Mouse (Mus musculus) cerebellum, adult 11-12 months (tissue): ENCODE results near the gene Dcp1a.
A peak's percentile ranks its signal among the peaks of the same experiment; 100 is the strongest.
"Not testable (repeated sequence)": the region's sequence is repeated elsewhere in the genome, so short reads cannot be mapped to it uniquely, and the experiment has no call there.

Experiments used
- DNase-seq: peaks from one replicate; pipeline ENCODE4 v3.0.0; 2022

The Dcp1a gene

GRCm38 (mm10) chr14:30523356-30523755, 44.0 kb downstream of the Dcp1a start:
- DNase-seq, result no peak

GRCm38 (mm10) chr14:30528392-30528791, 49.1 kb downstream of the Dcp1a start:
- DNase-seq, result no peak

- DNase-seq, result no peak
These were observed 49.6 kb downstream of the Dcp1a start for GRCm38 (mm10) chr14:30528961-30529360.

GRCm38 (mm10) chr14:30529454-30529853, 50.1 kb downstream of the Dcp1a start:
- DNase-seq, result no peak

GRCm38 (mm10) chr14:30530726-30531269, 51.5 kb downstream of the Dcp1a start:
- no peak for DNase-seq

GRCm38 (mm10) chr14:30531431-30531830, 52.1 kb downstream of the Dcp1a start:
- no peak for DNase-seq

GRCm38 (mm10) chr14:30531896-30532295, 52.6 kb downstream of the Dcp1a start:
- no peak for DNase-seq

- DNase-seq, result no peak
These were observed 54.6 kb downstream of the Dcp1a start for GRCm38 (mm10) chr14:30533780-30534450.

- DNase-seq, result peak; percentile 58
These were observed 62.2 kb downstream of the Dcp1a start for GRCm38 (mm10) chr14:30541541-30541940.

GRCm38 (mm10) chr14:30543331-30543730, 64.0 kb downstream of the Dcp1a start:
- not testable (repeated sequence) for DNase-seq

- peak; percentile 70 for DNase-seq
These were observed 68.9 kb downstream of the Dcp1a start, which contains the start of gene Tkt for GRCm38 (mm10) chr14:30548131-30548720. Gene Tkt (plus strand): TSS chr14:30548359.

- DNase-seq, result peak; percentile 93
These were observed 69.8 kb downstream of the Dcp1a start for GRCm38 (mm10) chr14:30548965-30549776.

- DNase-seq, result peak; percentile 55
These were observed 70.4 kb downstream of the Dcp1a start for GRCm38 (mm10) chr14:30549777-30550149.

GRCm38 (mm10) chr14:30550232-30551070, 71.1 kb downstream of the Dcp1a start:
- DNase-seq, result no peak

- DNase-seq, result no peak
These were observed 72.2 kb downstream of the Dcp1a start for GRCm38 (mm10) chr14:30551509-30551908.

GRCm38 (mm10) chr14:30551981-30552380, 72.6 kb downstream of the Dcp1a start:
- no peak for DNase-seq

GRCm38 (mm10) chr14:30553185-30553584, 73.8 kb downstream of the Dcp1a start:
- DNase-seq, result no peak

GRCm38 (mm10) chr14:30556651-30557050, 77.3 kb downstream of the Dcp1a start:
- DNase-seq, result no peak

- DNase-seq, result no peak
These were observed 78.4 kb downstream of the Dcp1a start for GRCm38 (mm10) chr14:30557730-30558129.

- peak; percentile 68 for DNase-seq
These were observed 80.1 kb downstream of the Dcp1a start for GRCm38 (mm10) chr14:30559321-30559850.

GRCm38 (mm10) chr14:30560803-30561389, 81.6 kb downstream of the Dcp1a start:
- no peak for DNase-seq
